Mouse (Mus musculus): ENCODE results near the gene Slc30a1.

DNA sequence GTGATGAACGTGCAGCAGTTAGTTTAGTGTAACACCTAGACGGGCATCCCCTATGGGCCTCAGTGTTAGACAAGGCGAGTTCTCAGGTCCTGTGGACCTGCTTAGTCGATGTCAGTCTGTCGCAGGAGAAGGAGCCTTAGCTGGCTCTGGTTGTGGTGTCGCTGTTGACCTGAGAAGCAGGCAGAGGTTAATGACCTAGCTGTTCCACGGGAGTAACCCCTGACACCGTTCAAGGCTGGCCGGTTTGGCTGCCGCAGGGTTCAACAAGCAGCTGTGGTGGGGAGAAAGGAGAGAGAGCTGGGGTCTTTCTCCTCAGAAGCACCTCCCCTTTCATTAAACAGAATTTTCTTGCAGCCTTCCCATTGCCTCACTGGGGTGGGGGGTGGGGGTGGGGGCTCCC is 28.9 kb upstream of the Slc30a1 start:
- TF ChIP-seq GATA1 (IDR thresholded peaks at IDR 0.05; ENCODE audit: low read length) (no peak), TAL1 (IDR thresholded peaks at IDR 0.05; ENCODE audit: low read length) (no peak)
